In genomic region chr9:106296637-106297174, GRCm38 (mm10) we compare ENCODE assay signal across 27 mouse cellular contexts. TPM values are rescaled to one million over a fixed set of nuclear protein-coding genes. Genes with fewer than 3 reads are reported as not detected.
DNase-seq lines count a peak whose midpoint lies in the region; ATAC-seq and TF ChIP-seq lines count a peak whose summit lies in the region.
"Had no signal": no experiment of that assay in that cellular context is flagged by ENCODE, and none has a peak within 500 bp of the region (broad histone marks: within the 10 kb centered on the region; RNA-seq: fewer than 3 reads in every experiment).

No protein-coding gene starts in this region.

- H3K4me3 ChIP-seq in heart, embryonic 12.5 days: no peak overlapping the region
- no peak overlapping the region for H3K4me3 ChIP-seq in bone marrow macrophage, adult 2 months (ENCODE audit: insufficient read depth, low read length)
- H3K4me3 ChIP-seq in intestine, postnatal 0 days (ENCODE audit: low read depth, low read length): no peak overlapping the region
- H3K4me3 ChIP-seq: forebrain, embryonic 10.5 days; forebrain, embryonic 13.5 days; heart, embryonic 15.5 days; hindbrain, embryonic 10.5 days; hindbrain, embryonic 15.5 days had no signal

- no peaks in the 10 kb centered on the region for H3K9me3 ChIP-seq in heart, embryonic 12.5 days (replicated peaks)
- H3K9me3 ChIP-seq in intestine, postnatal 0 days (ENCODE audit: control insufficient read depth): no peaks in the 10 kb centered on the region
- H3K9me3 ChIP-seq: forebrain, embryonic 10.5 days; forebrain, embryonic 13.5 days; G1E; heart, embryonic 15.5 days; hindbrain, embryonic 10.5 days; hindbrain, embryonic 15.5 days had no signal

- TF ChIP-seq CTCF in bone marrow macrophage, adult 2 months (IDR thresholded peaks at IDR 0.05; ENCODE audit: low read depth, low read length): no peak
- no peak for TF ChIP-seq CTCF in intestine, postnatal 0 days (IDR thresholded peaks at IDR 0.05; ENCODE audit: low read depth)

- no peak overlapping the region for H3K9ac ChIP-seq in heart, embryonic 12.5 days
- no peak overlapping the region for H3K9ac ChIP-seq in intestine, postnatal 0 days (ENCODE audit: low read depth, low read length)
- H3K9ac ChIP-seq: forebrain, embryonic 13.5 days; heart, embryonic 15.5 days; hindbrain, embryonic 15.5 days had no signal

- H3K36me3 ChIP-seq in heart, embryonic 12.5 days: peaks cover 49% of the 10 kb centered on the region
- peaks cover 20% of the 10 kb centered on the region for H3K36me3 ChIP-seq in intestine, postnatal 0 days (ENCODE audit: control insufficient read depth, insufficient read depth)
- H3K36me3 ChIP-seq: heart, embryonic 15.5 days; hindbrain, embryonic 15.5 days had no signal

- DNase-seq in heart, adult 11 months: peak; percentile 91
- DNase-seq in urinary bladder, postnatal 25 days (ENCODE audit: low spot score): no peak
- DNase-seq in kidney, adult 9 months: no peak
- DNase-seq: adrenal gland, postnatal 10 days; adrenal gland, postnatal 36 days; B cell, adult 2 months; cerebellum, adult 11 months; cerebellum, adult 2 months; cerebellum, adult 9-11 months; cerebellum, postnatal 25 days; gastrocnemius, postnatal 14 days; heart, postnatal 10 days; heart, postnatal 36 days had no signal

- no peaks in the 10 kb centered on the region for H3K27me3 ChIP-seq in heart, embryonic 12.5 days (replicated peaks)
- no peaks in the 10 kb centered on the region for H3K27me3 ChIP-seq in intestine, postnatal 0 days (replicated peaks; ENCODE audit: control insufficient read depth, insufficient read depth, low read length)
- H3K27me3 ChIP-seq: CH12.LX; forebrain, embryonic 13.5 days; heart, embryonic 15.5 days; hindbrain, embryonic 15.5 days; Patski had no signal

- no peak for ATAC-seq in heart, embryonic 12.5 days (ENCODE audit: insufficient number of reproducible peaks, low FRiP score)
- peak; percentile 58 for ATAC-seq in intestine, postnatal 0 days
- ATAC-seq in megakaryocyte progenitor cell, adult 5-6 weeks (replicated peaks; ENCODE audit: poor library complexity): peak; percentile 56
- ATAC-seq: forebrain, embryonic 13.5 days; forebrain, embryonic 16.5 days; Patski had no signal

- H3K4me1 ChIP-seq in heart, embryonic 12.5 days (replicated peaks): peaks cover 7% of the 10 kb centered on the region
- peaks cover 28% of the 10 kb centered on the region for H3K4me1 ChIP-seq in bone marrow macrophage, adult 2 months (ENCODE audit: control insufficient read depth, insufficient read depth, low read length)
- H3K4me1 ChIP-seq in intestine, postnatal 0 days (replicated peaks; ENCODE audit: control insufficient read depth, insufficient read depth, low read length): no peaks in the 10 kb centered on the region
- H3K4me1 ChIP-seq: forebrain, embryonic 10.5 days; forebrain, embryonic 13.5 days; hindbrain, embryonic 10.5 days; hindbrain, embryonic 15.5 days had no signal

- no peak overlapping the region for H3K27ac ChIP-seq in heart, embryonic 12.5 days (ENCODE audit: poor library complexity, severe bottlenecking)
- peak overlapping the region; percentile 52 for H3K27ac ChIP-seq in bone marrow macrophage, adult 2 months (ENCODE audit: insufficient read depth, low read depth, low read length)
- H3K27ac ChIP-seq in intestine, postnatal 0 days (ENCODE audit: low read depth, low read length): no peak overlapping the region
- H3K27ac ChIP-seq: forebrain, embryonic 10.5 days; forebrain, embryonic 13.5 days; heart, embryonic 15.5 days; hindbrain, embryonic 10.5 days; hindbrain, embryonic 15.5 days had no signal

- TF ChIP-seq POLR2A in bone marrow macrophage, adult 2 months (IDR thresholded peaks at IDR 0.05; ENCODE audit: borderline replicate concordance, low read depth, low read length): no peak

- 68% methylated on average over 6 of the region's 6 CpGs for WGBS in heart, embryonic 12.5 days
- 79% methylated on average over 6 of the region's 6 CpGs for WGBS in intestine, postnatal 0 days

- H3K4me2 ChIP-seq in heart, embryonic 12.5 days: no peak overlapping the region
- H3K4me2 ChIP-seq in intestine, postnatal 0 days (replicated peaks; ENCODE audit: low read depth): no peak overlapping the region
- H3K4me2 ChIP-seq: forebrain, embryonic 13.5 days; heart, embryonic 11.5 days; heart, embryonic 15.5 days; hindbrain, embryonic 15.5 days had no signal

RNA-seq across cellular contexts. Expression of gene Poc1a, which starts 15.8 kb away (rescaled TPM):
- polyA plus RNA-seq in heart, embryonic 12.5 days (2016; fragmentation: Nextera tagmentation; extraction: Ambion mirVana): 27.8 and 30.0 TPM in 2 replicates
- 8.3 and 13.7 TPM in 2 replicates for polyA plus RNA-seq in bone marrow macrophage, adult 2 months (2012; ENCODE audit: insufficient read depth, insufficient read length, missing spikeins)
- 11.5 and 12.3 TPM in 2 replicates for polyA plus RNA-seq in intestine, postnatal 0 days (2015; fragmentation: Nextera tagmentation; extraction: Ambion mirVana)
- total RNA-seq in megakaryocyte progenitor cell, adult 5-6 weeks (2015): 38.9 and 50.1 TPM in 2 replicates
- 33.2 and 43.8 TPM in 2 replicates for total RNA-seq in megakaryocyte progenitor cell, adult 5-6 weeks (2017)

RNA-seq across cellular contexts. Expression of gene Alas1, which starts 48.3 kb away (rescaled TPM):
- polyA plus RNA-seq in heart, embryonic 12.5 days (2016; fragmentation: Nextera tagmentation; extraction: Ambion mirVana): 129 and 133 TPM in 2 replicates
- polyA plus RNA-seq in bone marrow macrophage, adult 2 months (2012; ENCODE audit: insufficient read depth, insufficient read length, missing spikeins): 67.2 and 70.5 TPM in 2 replicates
- 81.2 and 82.9 TPM in 2 replicates for polyA plus RNA-seq in intestine, postnatal 0 days (2015; fragmentation: Nextera tagmentation; extraction: Ambion mirVana)
- 559 and 576 TPM in 2 replicates for total RNA-seq in megakaryocyte progenitor cell, adult 5-6 weeks (2015)
- total RNA-seq in megakaryocyte progenitor cell, adult 5-6 weeks (2017): 961 and 988 TPM in 2 replicates
